Mouse (Mus musculus): ENCODE results near the gene Osbpl9. TPM values are rescaled to one million over a fixed set of nuclear protein-coding genes. Genes with fewer than 3 reads are reported as not detected.

The Osbpl9 gene
- polyA plus RNA-seq, 1 experiment from 2014 or later = 32.5 TPM

DNA sequence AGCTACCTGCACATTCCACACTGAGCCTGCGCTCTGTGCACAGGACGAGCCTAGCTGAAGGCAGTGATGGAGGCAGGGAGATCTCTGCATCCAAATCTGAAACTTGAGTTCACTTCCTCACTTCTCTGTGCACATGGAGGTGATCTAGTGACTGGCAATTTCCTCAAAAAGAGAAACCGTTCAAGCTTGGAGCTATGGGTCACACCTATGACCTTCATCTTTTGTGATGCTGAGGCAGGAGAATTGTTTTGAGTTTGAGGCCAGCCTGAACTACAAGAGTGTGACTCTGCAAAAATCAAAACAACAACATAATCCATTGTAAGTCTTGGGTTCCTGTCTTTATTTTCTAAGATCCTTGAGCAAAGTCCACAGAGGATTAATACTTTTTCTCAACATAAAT, 128.8 kb downstream of the Osbpl9 start:
- Histone ChIP-seq H3K36me3 (ENCODE audit: control insufficient read depth, insufficient read depth) (peaks cover 31% of the 10 kb centered on the region), H3K27ac (ENCODE audit: low read depth, low read length) (no peak overlapping the region), H3K27me3 (replicated peaks; ENCODE audit: control insufficient read depth, insufficient read depth, low read length) (no peaks in the 10 kb centered on the region), H3K9me3 (ENCODE audit: control insufficient read depth) (no peaks in the 10 kb centered on the region), H3K4me1 (replicated peaks; ENCODE audit: control insufficient read depth, insufficient read depth, low read length) (no peaks in the 10 kb centered on the region), H3K9ac (ENCODE audit: low read depth, low read length) (no peak overlapping the region), H3K4me3 (ENCODE audit: low read depth, low read length) (no peak overlapping the region), H3K4me2 (replicated peaks; ENCODE audit: low read depth) (no peak overlapping the region)
- WGBS = 90% methylated on average over 3 of the region's 3 CpGs
- TF ChIP-seq CTCF (IDR thresholded peaks at IDR 0.05; ENCODE audit: low read depth) = no peak
- ATAC-seq = no peak

- Histone ChIP-seq H3K9me3 (ENCODE audit: control insufficient read depth) (no peaks in the 10 kb centered on the region), H3K9ac (ENCODE audit: low read depth, low read length) (no peak overlapping the region), H3K4me2 (replicated peaks; ENCODE audit: low read depth) (no peak overlapping the region), H3K36me3 (ENCODE audit: control insufficient read depth, insufficient read depth) (peaks cover 33% of the 10 kb centered on the region), H3K4me1 (replicated peaks; ENCODE audit: control insufficient read depth, insufficient read depth, low read length) (no peaks in the 10 kb centered on the region), H3K27me3 (replicated peaks; ENCODE audit: control insufficient read depth, insufficient read depth, low read length) (no peaks in the 10 kb centered on the region), H3K27ac (ENCODE audit: low read depth, low read length) (no peak overlapping the region), H3K4me3 (ENCODE audit: low read depth, low read length) (no peak overlapping the region)
- TF ChIP-seq CTCF (IDR thresholded peaks at IDR 0.05; ENCODE audit: low read depth) = no peak
- no peak for ATAC-seq
- WGBS = 87% methylated on average over 6 of the region's 6 CpGs
Observed at GRCm38 (mm10) chr4:109072891-109073290, 129.2 kb downstream of the Osbpl9 start.

GRCm38 (mm10) chr4:109065714-109066113, 136.4 kb downstream of the Osbpl9 start:
- no peaks in the 10 kb centered on the region for H3K27me3 ChIP-seq (replicated peaks; ENCODE audit: control insufficient read depth, insufficient read depth, low read length)
- H3K36me3 ChIP-seq (ENCODE audit: control insufficient read depth, insufficient read depth) = peaks cover 84% of the 10 kb centered on the region
- H3K4me2 ChIP-seq (replicated peaks; ENCODE audit: low read depth) = no peak overlapping the region
- TF ChIP-seq CTCF (IDR thresholded peaks at IDR 0.05; ENCODE audit: low read depth) = no peak
- no peak overlapping the region for H3K27ac ChIP-seq (ENCODE audit: low read depth, low read length)
- no peak overlapping the region for H3K4me3 ChIP-seq (ENCODE audit: low read depth, low read length)
- no peaks in the 10 kb centered on the region for H3K4me1 ChIP-seq (replicated peaks; ENCODE audit: control insufficient read depth, insufficient read depth, low read length)
- no peak overlapping the region for H3K9ac ChIP-seq (ENCODE audit: low read depth, low read length)
- no peak for ATAC-seq
- WGBS = 90% methylated on average over 5 of the region's 5 CpGs
- no peaks in the 10 kb centered on the region for H3K9me3 ChIP-seq (ENCODE audit: control insufficient read depth)

GRCm38 (mm10) chr4:109064941-109065340, 137.1 kb downstream of the Osbpl9 start:
- whole genome bisulfite sequencing = 84% methylated on average over 6 of the region's 6 CpGs
- Histone ChIP-seq H3K4me1 (replicated peaks; ENCODE audit: control insufficient read depth, insufficient read depth, low read length) (no peaks in the 10 kb centered on the region), H3K27me3 (replicated peaks; ENCODE audit: control insufficient read depth, insufficient read depth, low read length) (no peaks in the 10 kb centered on the region), H3K4me2 (replicated peaks; ENCODE audit: low read depth) (no peak overlapping the region), H3K9me3 (ENCODE audit: control insufficient read depth) (no peaks in the 10 kb centered on the region), H3K9ac (ENCODE audit: low read depth, low read length) (no peak overlapping the region), H3K36me3 (ENCODE audit: control insufficient read depth, insufficient read depth) (peaks cover 84% of the 10 kb centered on the region), H3K27ac (ENCODE audit: low read depth, low read length) (no peak overlapping the region), H3K4me3 (ENCODE audit: low read depth, low read length) (no peak overlapping the region)
- no peak for ATAC-seq
- no peak for TF ChIP-seq CTCF (IDR thresholded peaks at IDR 0.05; ENCODE audit: low read depth)

DNA sequence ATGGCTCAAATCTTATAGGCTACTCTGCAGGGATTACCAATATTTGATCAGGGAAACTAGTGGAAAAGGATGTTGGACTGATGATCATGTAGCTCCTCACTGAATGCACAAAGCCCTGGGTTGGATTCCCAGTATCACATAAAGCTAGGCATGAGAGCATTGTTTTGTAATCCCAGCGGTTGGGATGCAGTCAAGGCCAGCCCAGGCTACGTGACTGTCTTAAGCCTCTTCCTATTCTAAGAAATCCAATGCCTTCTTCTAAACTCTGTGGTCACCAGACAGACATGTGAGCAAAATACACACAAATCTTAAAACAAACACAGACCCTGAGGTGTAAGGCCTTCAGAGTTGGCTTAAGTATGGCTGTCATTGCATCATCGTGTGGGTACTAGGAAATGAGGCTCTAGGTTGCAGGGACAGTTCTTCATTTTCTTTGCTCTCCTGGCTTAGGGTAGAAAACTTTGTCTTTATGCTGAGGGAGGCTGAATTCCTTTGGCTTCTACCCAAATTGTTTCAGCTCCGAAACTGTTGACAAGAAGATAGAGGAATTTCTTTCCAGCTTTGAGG, 142.7 kb downstream of the Osbpl9 start:
- 80% methylated on average over 4 of the region's 4 CpGs for WGBS
- peaks cover 93% of the 10 kb centered on the region for H3K36me3 ChIP-seq (ENCODE audit: control insufficient read depth, insufficient read depth)
- H3K9ac ChIP-seq (ENCODE audit: low read depth, low read length) = no peak overlapping the region
- no peak overlapping the region for H3K4me3 ChIP-seq (ENCODE audit: low read depth, low read length)
- H3K9me3 ChIP-seq (ENCODE audit: control insufficient read depth) = no peaks in the 10 kb centered on the region
- no peak for TF ChIP-seq CTCF (IDR thresholded peaks at IDR 0.05; ENCODE audit: low read depth)
- no peak for ATAC-seq
- no peak overlapping the region for H3K27ac ChIP-seq (ENCODE audit: low read depth, low read length)
- H3K4me2 ChIP-seq (replicated peaks; ENCODE audit: low read depth) = no peak overlapping the region
- H3K4me1 ChIP-seq (replicated peaks; ENCODE audit: control insufficient read depth, insufficient read depth, low read length) = no peaks in the 10 kb centered on the region
- no peaks in the 10 kb centered on the region for H3K27me3 ChIP-seq (replicated peaks; ENCODE audit: control insufficient read depth, insufficient read depth, low read length)

- Histone ChIP-seq H3K27me3 (replicated peaks; ENCODE audit: control insufficient read depth, insufficient read depth, low read length) (no peaks in the 10 kb centered on the region), H3K4me2 (replicated peaks; ENCODE audit: low read depth) (no peak overlapping the region), H3K9ac (ENCODE audit: low read depth, low read length) (no peak overlapping the region), H3K4me1 (replicated peaks; ENCODE audit: control insufficient read depth, insufficient read depth, low read length) (no peaks in the 10 kb centered on the region), H3K27ac (ENCODE audit: low read depth, low read length) (no peak overlapping the region), H3K36me3 (ENCODE audit: control insufficient read depth, insufficient read depth) (peaks cover 85% of the 10 kb centered on the region), H3K9me3 (ENCODE audit: control insufficient read depth) (no peaks in the 10 kb centered on the region), H3K4me3 (ENCODE audit: low read depth, low read length) (no peak overlapping the region)
- 96% methylated on average over 8 of the region's 8 CpGs for WGBS
- TF ChIP-seq CTCF (IDR thresholded peaks at IDR 0.05; ENCODE audit: low read depth) = no peak
- no peak for ATAC-seq
Observed at GRCm38 (mm10) chr4:109057640-109058039, 144.4 kb downstream of the Osbpl9 start.

DNA sequence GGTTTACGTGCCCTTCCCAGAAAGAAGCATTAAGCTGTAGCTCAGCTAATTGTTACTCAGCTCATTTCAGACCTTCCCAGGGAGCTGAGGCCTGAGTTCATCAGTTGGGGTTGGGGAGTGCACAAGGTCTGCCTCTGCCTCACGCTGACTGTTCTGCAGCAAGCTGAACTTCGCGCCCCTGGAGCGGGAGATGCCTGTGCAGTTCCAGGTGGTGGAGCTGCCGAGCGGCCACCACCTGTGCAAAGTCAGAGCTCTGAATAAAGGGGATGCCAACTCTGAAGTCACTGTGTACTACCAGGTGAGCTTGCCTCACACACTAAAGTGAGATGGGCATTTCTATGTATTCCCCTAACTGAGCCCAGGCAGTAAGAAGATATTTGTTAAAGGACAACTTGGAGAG, 145.7 kb downstream of the Osbpl9 start:
- ATAC-seq = no peak
- H3K27me3 ChIP-seq (replicated peaks; ENCODE audit: control insufficient read depth, insufficient read depth, low read length) = no peaks in the 10 kb centered on the region
- H3K4me1 ChIP-seq (replicated peaks; ENCODE audit: control insufficient read depth, insufficient read depth, low read length) = no peaks in the 10 kb centered on the region
- 79% methylated on average over 7 of the region's 7 CpGs for WGBS
- no peak overlapping the region for H3K4me2 ChIP-seq (replicated peaks; ENCODE audit: low read depth)
- no peaks in the 10 kb centered on the region for H3K9me3 ChIP-seq (ENCODE audit: control insufficient read depth)
- TF ChIP-seq CTCF (IDR thresholded peaks at IDR 0.05; ENCODE audit: low read depth) = peak; percentile 28; the same call in 1 of the 2 replicates
- no peak overlapping the region for H3K9ac ChIP-seq (ENCODE audit: low read depth, low read length)
- peaks cover 81% of the 10 kb centered on the region for H3K36me3 ChIP-seq (ENCODE audit: control insufficient read depth, insufficient read depth)
- H3K27ac ChIP-seq (ENCODE audit: low read depth, low read length) = no peak overlapping the region
- no peak overlapping the region for H3K4me3 ChIP-seq (ENCODE audit: low read depth, low read length)

Data from intestine, postnatal 0 days (tissue).